Mouse (Mus musculus) CH12.LX (cell line): Measurements from ENCODE around the gene Itgb2. TPM values are rescaled to one million over a fixed set of nuclear protein-coding genes. Genes with fewer than 3 reads are reported as not detected.

ENCODE experiments used
- DNase-seq: peaks from one replicate; pipeline ENCODE4 v3.0.0-alpha.2; 2013; ENCODE audit errors: extremely low read depth
- H3K27ac ChIP-seq: 2 replicates; pipeline ENCODE4 v1.5.1; 2012; ENCODE audit warnings: low read depth, mild to moderate bottlenecking, control low read depth, moderate library complexity; ENCODE audit not compliant: insufficient read depth
- H3K27me3 ChIP-seq: replicated peaks from 2 replicates; pipeline ENCODE3; 2012; ENCODE audit warnings: inconsistent platforms
- H3K36me3 ChIP-seq, 2 experiments: replicated peaks in 1 of 2; 2 replicates each; pipeline versions ENCODE3 to v1.6.1; 2012; ENCODE audit warnings: inconsistent platforms in 1 of 2, low read length in 1 of 2, mild to moderate bottlenecking in 1 of 2, mixed read lengths in 1 of 2, moderate library complexity in 1 of 2; ENCODE audit not compliant: control insufficient read depth in 1 of 2, insufficient read depth in 1 of 2
- H3K4me1 ChIP-seq, 2 experiments: 2 replicates each; pipeline ENCODE4 v1.6.1; 2012; ENCODE audit warnings: inconsistent platforms in 1 of 2, moderate library complexity in 1 of 2; ENCODE audit not compliant: insufficient read depth in 2 of 2, control insufficient read depth in 1 of 2
- H3K4me2 ChIP-seq: 2 replicates; pipeline ENCODE4 v1.6.1; 2012; ENCODE audit warnings: low read depth, mild to moderate bottlenecking, control low read depth; ENCODE audit not compliant: poor library complexity, insufficient read depth, severe bottlenecking
- H3K4me3 ChIP-seq, 3 experiments: fragments of 150-350 bp in 1 of 3; sonication (generic) in 1 of 3; replicated peaks in 1 of 3; 2 replicates each; pipeline versions ENCODE3 to v1.5.1; 2011 to 2012; ENCODE audit warnings: low read depth in 2 of 3, low read length in 2 of 3, mild to moderate bottlenecking in 2 of 3, moderate library complexity in 2 of 3, control low read depth in 1 of 3, improper control_type of control experiment in 1 of 3, inconsistent platforms in 1 of 3, mixed read lengths in 1 of 3; ENCODE audit not compliant: poor library complexity in 1 of 3
- H3K79me2 ChIP-seq: replicated peaks from 2 replicates; pipeline ENCODE4 v1.6.1; 2012; ENCODE audit warnings: mild to moderate bottlenecking, moderate library complexity; ENCODE audit not compliant: control insufficient read depth, poor library complexity, insufficient read depth, severe bottlenecking; ENCODE audit errors: extremely low read depth
- H3K9ac ChIP-seq: 2 replicates; pipeline ENCODE4 v1.6.1; 2012; ENCODE audit warnings: low read depth, mild to moderate bottlenecking, control low read depth, moderate library complexity; ENCODE audit not compliant: insufficient read depth
- H3K9me3 ChIP-seq: replicated peaks from 2 replicates; pipeline ENCODE3; 2012; ENCODE audit warnings: low read length, inconsistent platforms, mixed read lengths
- BHLHE40 ChIP-seq: IDR thresholded peaks from 2 replicates; pipeline ENCODE4 v1.6.1; 2011; ENCODE audit warnings: mild to moderate bottlenecking, low read depth, low read length, improper control_type of control experiment
- CHD1 ChIP-seq: IDR thresholded peaks from 2 replicates; pipeline ENCODE4 v1.6.1; 2012; ENCODE audit warnings: low read depth, low read length, improper control_type of control experiment, inconsistent platforms
- E2F4 ChIP-seq: IDR thresholded peaks from 2 replicates; pipeline ENCODE4 v1.6.1; 2011; ENCODE audit warnings: low read depth, low read length, improper control_type of control experiment; ENCODE audit not compliant: insufficient replicate concordance
- ELF1 ChIP-seq: IDR thresholded peaks from 2 replicates; pipeline ENCODE4 v1.6.1; 2014; ENCODE audit warnings: low read depth, mild to moderate bottlenecking, inconsistent platforms, low read length, improper control_type of control experiment
- GABPA ChIP-seq: IDR thresholded peaks from 2 replicates; pipeline ENCODE4 v1.6.1; 2012; ENCODE audit warnings: low read depth, low read length, improper control_type of control experiment, inconsistent platforms; ENCODE audit not compliant: insufficient replicate concordance
- JUND ChIP-seq: conservative IDR thresholded peaks from 2 replicates; pipeline ENCODE4 v1.6.1; 2011; ENCODE audit warnings: low read depth, low read length, improper control_type of control experiment
- KAT2A ChIP-seq: IDR thresholded peaks from 2 replicates; pipeline ENCODE4 v1.6.1; 2012; ENCODE audit warnings: low read length, improper control_type of control experiment, inconsistent platforms; ENCODE audit not compliant: insufficient replicate concordance
- MEF2A ChIP-seq: IDR thresholded peaks from 2 replicates; pipeline ENCODE4 v1.6.1; 2014; ENCODE audit warnings: low read depth, mild to moderate bottlenecking, inconsistent platforms, low read length, improper control_type of control experiment, borderline replicate concordance
- MXI1 ChIP-seq: IDR thresholded peaks from 2 replicates; pipeline ENCODE4 v1.6.1; 2011; ENCODE audit warnings: mild to moderate bottlenecking, low read depth, low read length, improper control_type of control experiment
- NELFE ChIP-seq: IDR thresholded peaks from 2 replicates; pipeline ENCODE4 v1.6.1; 2011; ENCODE audit warnings: low read depth, low read length, improper control_type of control experiment
- POLR2AphosphoS2 ChIP-seq: IDR thresholded peaks from 2 replicates; pipeline ENCODE4 v1.6.1; 2011; ENCODE audit warnings: low read depth, low read length, improper control_type of control experiment
- RAD21 ChIP-seq: IDR thresholded peaks from 2 replicates; pipeline ENCODE4 v1.6.1; 2011; ENCODE audit warnings: low read depth, mild to moderate bottlenecking, low read length, improper control_type of control experiment, moderate library complexity
- SMC3 ChIP-seq: IDR thresholded peaks from 2 replicates; pipeline ENCODE4 v1.6.1; 2011; ENCODE audit warnings: low read depth, low read length, improper control_type of control experiment
- TCF12 ChIP-seq: IDR thresholded peaks from 2 replicates; pipeline ENCODE4 v1.6.1; 2014; ENCODE audit warnings: low read depth, mild to moderate bottlenecking, inconsistent platforms, low read length, improper control_type of control experiment
- USF1 ChIP-seq: IDR thresholded peaks from 2 replicates; pipeline ENCODE4 v1.6.1; 2014; ENCODE audit warnings: low read depth, mild to moderate bottlenecking, inconsistent platforms, low read length, improper control_type of control experiment
- USF2 ChIP-seq: conservative IDR thresholded peaks from 2 replicates; pipeline ENCODE4 v1.6.1; 2011; ENCODE audit warnings: low read depth, low read length, improper control_type of control experiment
- ZKSCAN1 ChIP-seq: IDR thresholded peaks from 2 replicates; pipeline ENCODE4 v1.6.1; 2012; ENCODE audit warnings: low read depth, inconsistent platforms, low read length, improper control_type of control experiment, borderline replicate concordance
- ZMIZ1 ChIP-seq: IDR thresholded peaks from 2 replicates; pipeline ENCODE4 v1.6.1; 2012; ENCODE audit warnings: low read depth, mild to moderate bottlenecking, inconsistent platforms, low read length, improper control_type of control experiment
- ZNF384 ChIP-seq: IDR thresholded peaks from 2 replicates; pipeline ENCODE4 v1.6.1; 2012; ENCODE audit warnings: low read depth, low read length, improper control_type of control experiment, inconsistent platforms
- dilution Hi-C: fragments of 300-500 bp; cut with MboI; formaldehyde crosslinking; loops from 2 replicates; pipeline ENCODE4 v1.14.3; 2020; ENCODE audit warnings: low sequenced_read_pairs; ENCODE audit not compliant: extremely low pct_unique_long_range_greater_than_20kb, extremely low pct_ligation_motif_present
- in situ Hi-C: fragments of 300-500 bp; cut with MboI; formaldehyde crosslinking; loops from 3 replicates; pipeline ENCODE4 v1.14.3; 2019; ENCODE audit warnings: low sequenced_read_pairs, low pct_ligation_motif_present, low pct_unique_long_range_greater_than_20kb, mixed read lengths
- polyA plus RNA-seq: library from polyadenylated mRNA; unstranded; fragments of >175 nt; gene quantifications from 2 replicates; pipeline ENCODE4 v1.2.1, GENCODE M21; 2012; ENCODE audit warnings: low read depth; ENCODE audit not compliant: insufficient read length
- total RNA-seq, 2 experiments: library from RNA; depleted of rRNA; stranded (reverse); fragments of 300-350 nt in 1 of 2; fragments of >200 nt in 1 of 2; gene quantifications; 2 replicates each; pipeline ENCODE4 v1.2.3; 2012 to 2014

The Itgb2 gene
- total and polyA plus RNA-seq, 3 experiments, result 32.6 to 54.1 (median 40.2) TPM

GRCm38 (mm10) chr10:77519191-77519590 lies 10.9 kb upstream of the Itgb2 start:
- Histone ChIP-seq H3K27me3 (no peaks in the 10 kb centered on the region), H3K4me2 (no peak overlapping the region), H3K4me3 (no peak overlapping the region), H3K27ac (no peak overlapping the region), H3K9ac (no peak overlapping the region), H3K9me3 (peaks cover 3% of the 10 kb centered on the region), H3K36me3 (peaks cover 1 to 4% of the 10 kb centered on the region in 2 experiments), H3K4me1 (peaks cover 13 to 66% of the 10 kb centered on the region in 2 experiments), H3K79me2 (peaks cover 14% of the 10 kb centered on the region)
- in situ Hi-C loops (loop anchor here (5.0 to 10.0 kb wide), 2 partner anchors 33 to 106 kb away; partner anchors contain the start of gene Ube2g2), dilution Hi-C loops (no loop called here)
- no peak for TF ChIP-seq NELFE
- DNase-seq, result no peak

GRCm38 (mm10) chr10:77520497-77520896 lies 9.6 kb upstream of the Itgb2 start:
- in situ Hi-C loops (no loop called here), dilution Hi-C loops (no loop called here)
- H3K79me2 ChIP-seq, result peaks cover under 1% of the 10 kb centered on the region
- peak; percentile 47 for DNase-seq
- peaks cover 8 to 60% of the 10 kb centered on the region in 2 experiments; a peak in 3 of 4 replicates for H3K4me1 ChIP-seq
- no peaks in the 10 kb centered on the region for H3K27me3 ChIP-seq
- H3K27ac ChIP-seq, result no peak overlapping the region
- no peak overlapping the region for H3K4me3 ChIP-seq
- peaks cover 3% of the 10 kb centered on the region for H3K9me3 ChIP-seq
- H3K36me3 ChIP-seq, result no peaks in the 10 kb centered on the region
- TF ChIP-seq RAD21 (no peak), SMC3 (no peak), CHD1 (no peak), ZKSCAN1 (no peak), BHLHE40 (no peak), JUND (no peak), KAT2A (no peak), POLR2AphosphoS2 (no peak), ELF1 (no peak), USF1 (no peak), GABPA (no peak), ZNF384 (no peak), USF2 (no peak), MEF2A (no peak), E2F4 (no peak), TCF12 (no peak), ZMIZ1 (no peak), NELFE (no peak), MXI1 (no peak)
- H3K4me2 ChIP-seq, result no peak overlapping the region
- H3K9ac ChIP-seq, result no peak overlapping the region
